Mouse (Mus musculus): ENCODE measurements around the gene Rtca. TPM values are rescaled to one million over a fixed set of nuclear protein-coding genes. Genes with fewer than 3 reads are reported as not detected.

The Rtca gene
- polyA plus RNA-seq, 1 experiment from 2014 or later: 52.9 TPM

- Histone ChIP-seq H3K4me2 (ENCODE audit: low read depth, low read length) (no peak overlapping the region), H3K9ac (ENCODE audit: low read length) (no peak overlapping the region), H3K27me3 (ENCODE audit: control insufficient read depth, insufficient read depth, low read length) (no peaks in the 10 kb centered on the region), H3K4me1 (ENCODE audit: control insufficient read depth, insufficient read depth, low read length) (no peaks in the 10 kb centered on the region), H3K27ac (ENCODE audit: low read length) (no peak overlapping the region), H3K9me3 (replicated peaks; ENCODE audit: control insufficient read depth, low read length) (peaks cover 11% of the 10 kb centered on the region), H3K4me3 (ENCODE audit: low read length) (no peak overlapping the region), H3K36me3 (ENCODE audit: control insufficient read depth, insufficient read depth) (no peaks in the 10 kb centered on the region)
- no peak for ATAC-seq (replicated peaks; ENCODE audit: extremely low read depth, insufficient read depth, low FRiP score)
- WGBS: 12% methylated on average over 1 of the region's 1 CpGs
These were observed 53.5 kb downstream of the Rtca start for GRCm38 (mm10) chr3:116454529-116454928.

GRCm38 (mm10) chr3:116450741-116451140 lies 57.3 kb downstream of the Rtca start:
- H3K36me3 ChIP-seq (ENCODE audit: control insufficient read depth, insufficient read depth): no peaks in the 10 kb centered on the region
- no peak overlapping the region for H3K4me2 ChIP-seq (ENCODE audit: low read depth, low read length)
- H3K4me1 ChIP-seq (ENCODE audit: control insufficient read depth, insufficient read depth, low read length): no peaks in the 10 kb centered on the region
- H3K27ac ChIP-seq (ENCODE audit: low read length): no peak overlapping the region
- peaks cover 11% of the 10 kb centered on the region for H3K9me3 ChIP-seq (replicated peaks; ENCODE audit: control insufficient read depth, low read length)
- ATAC-seq (replicated peaks; ENCODE audit: extremely low read depth, insufficient read depth, low FRiP score): no peak
- H3K27me3 ChIP-seq (ENCODE audit: control insufficient read depth, insufficient read depth, low read length): no peaks in the 10 kb centered on the region
- H3K9ac ChIP-seq (ENCODE audit: low read length): no peak overlapping the region
- no peak overlapping the region for H3K4me3 ChIP-seq (ENCODE audit: low read length)
- WGBS: 75% methylated on average over 3 of the region's 3 CpGs

GRCm38 (mm10) chr3:116444327-116444726 lies 63.7 kb downstream of the Rtca start:
- Histone ChIP-seq H3K4me2 (ENCODE audit: low read depth, low read length) (no peak overlapping the region), H3K4me3 (ENCODE audit: low read length) (no peak overlapping the region), H3K4me1 (ENCODE audit: control insufficient read depth, insufficient read depth, low read length) (no peaks in the 10 kb centered on the region), H3K36me3 (ENCODE audit: control insufficient read depth, insufficient read depth) (no peaks in the 10 kb centered on the region), H3K9ac (ENCODE audit: low read length) (no peak overlapping the region), H3K27ac (ENCODE audit: low read length) (no peak overlapping the region), H3K27me3 (ENCODE audit: control insufficient read depth, insufficient read depth, low read length) (no peaks in the 10 kb centered on the region), H3K9me3 (replicated peaks; ENCODE audit: control insufficient read depth, low read length) (no peaks in the 10 kb centered on the region)
- 82% methylated on average over 9 of the region's 9 CpGs for WGBS
- no peak for ATAC-seq (replicated peaks; ENCODE audit: extremely low read depth, insufficient read depth, low FRiP score)

GRCm38 (mm10) chr3:116442788-116443187 lies 65.2 kb downstream of the Rtca start:
- no peaks in the 10 kb centered on the region for H3K27me3 ChIP-seq (ENCODE audit: control insufficient read depth, insufficient read depth, low read length)
- WGBS: 64% methylated on average over 1 of the region's 1 CpGs
- no peak overlapping the region for H3K9ac ChIP-seq (ENCODE audit: low read length)
- no peak for ATAC-seq (replicated peaks; ENCODE audit: extremely low read depth, insufficient read depth, low FRiP score)
- H3K9me3 ChIP-seq (replicated peaks; ENCODE audit: control insufficient read depth, low read length): no peaks in the 10 kb centered on the region
- H3K27ac ChIP-seq (ENCODE audit: low read length): no peak overlapping the region
- no peak overlapping the region for H3K4me3 ChIP-seq (ENCODE audit: low read length)
- no peaks in the 10 kb centered on the region for H3K4me1 ChIP-seq (ENCODE audit: control insufficient read depth, insufficient read depth, low read length)
- no peak overlapping the region for H3K4me2 ChIP-seq (ENCODE audit: low read depth, low read length)
- no peaks in the 10 kb centered on the region for H3K36me3 ChIP-seq (ENCODE audit: control insufficient read depth, insufficient read depth)

- Histone ChIP-seq H3K4me1 (ENCODE audit: control insufficient read depth, insufficient read depth, low read length) (no peaks in the 10 kb centered on the region), H3K27me3 (ENCODE audit: control insufficient read depth, insufficient read depth, low read length) (no peaks in the 10 kb centered on the region), H3K9me3 (replicated peaks; ENCODE audit: control insufficient read depth, low read length) (no peaks in the 10 kb centered on the region), H3K4me2 (ENCODE audit: low read depth, low read length) (no peak overlapping the region), H3K36me3 (ENCODE audit: control insufficient read depth, insufficient read depth) (no peaks in the 10 kb centered on the region), H3K9ac (ENCODE audit: low read length) (no peak overlapping the region), H3K4me3 (ENCODE audit: low read length) (no peak overlapping the region), H3K27ac (ENCODE audit: low read length) (no peak overlapping the region)
- ATAC-seq (replicated peaks; ENCODE audit: extremely low read depth, insufficient read depth, low FRiP score): no peak
- 86% methylated on average over 15 of the region's 15 CpGs for WGBS
These were observed 66.3 kb downstream of the Rtca start for GRCm38 (mm10) chr3:116441518-116442205.

GRCm38 (mm10) chr3:116440066-116440997 lies 67.7 kb downstream of the Rtca start:
- H3K27me3 ChIP-seq (ENCODE audit: control insufficient read depth, insufficient read depth, low read length): no peaks in the 10 kb centered on the region
- no peak overlapping the region for H3K4me2 ChIP-seq (ENCODE audit: low read depth, low read length)
- H3K4me3 ChIP-seq (ENCODE audit: low read length): no peak overlapping the region
- no peaks in the 10 kb centered on the region for H3K9me3 ChIP-seq (replicated peaks; ENCODE audit: control insufficient read depth, low read length)
- H3K4me1 ChIP-seq (ENCODE audit: control insufficient read depth, insufficient read depth, low read length): no peaks in the 10 kb centered on the region
- no peak overlapping the region for H3K27ac ChIP-seq (ENCODE audit: low read length)
- no peaks in the 10 kb centered on the region for H3K36me3 ChIP-seq (ENCODE audit: control insufficient read depth, insufficient read depth)
- H3K9ac ChIP-seq (ENCODE audit: low read length): no peak overlapping the region
- no peak for ATAC-seq (replicated peaks; ENCODE audit: extremely low read depth, insufficient read depth, low FRiP score)
- WGBS: 54% methylated on average over 8 of the region's 8 CpGs

Other genes starting within 250 kb of the Rtca start
- 4.1 and 4.7 TPM in 2 replicates for gene Cdc14a, start 84.2 kb downstream of the Rtca start, polyA plus RNA-seq (2015; fragmentation: Nextera tagmentation; extraction: Ambion mirVana)
- gene Dbt, start 4.9 kb upstream of the Rtca start, polyA plus RNA-seq (2015; fragmentation: Nextera tagmentation; extraction: Ambion mirVana): 24.7 and 25.3 TPM in 2 replicates
- 33.0 and 37.1 TPM in 2 replicates for gene Lrrc39, start 54.8 kb upstream of the Rtca start, polyA plus RNA-seq (2015; fragmentation: Nextera tagmentation; extraction: Ambion mirVana)
- 11.3 and 14.0 TPM in 2 replicates for gene Sass6, start 86.8 kb upstream of the Rtca start, polyA plus RNA-seq (2015; fragmentation: Nextera tagmentation; extraction: Ambion mirVana)
- 16.8 and 18.9 TPM in 2 replicates for gene Trmt13, start 106.4 kb upstream of the Rtca start, polyA plus RNA-seq (2015; fragmentation: Nextera tagmentation; extraction: Ambion mirVana)
- gene Mfsd14a, start 154.5 kb upstream of the Rtca start, polyA plus RNA-seq (2015; fragmentation: Nextera tagmentation; extraction: Ambion mirVana): 57.0 and 57.3 TPM in 2 replicates
- gene Gm43191, start 173.1 kb upstream of the Rtca start, polyA plus RNA-seq (2015; fragmentation: Nextera tagmentation; extraction: Ambion mirVana): not detected in 2 replicates
- 9.5 and 9.9 TPM in 2 replicates for gene Slc35a3, start 204.6 kb upstream of the Rtca start, polyA plus RNA-seq (2015; fragmentation: Nextera tagmentation; extraction: Ambion mirVana)